Mouse (Mus musculus) layer of hippocampus, postnatal 25 days (tissue): ENCODE results near the gene Pofut2. TPM values are rescaled to one million over a fixed set of nuclear protein-coding genes. Genes with fewer than 3 reads are reported as not detected.

Experiments used
- DNase-seq, 2 experiments: peaks; one replicate each; pipeline ENCODE4 v3.0.0; 2022; ENCODE audit warnings: mixed read lengths in 2 of 2, low spot score in 1 of 2; ENCODE audit errors: extremely low spot score in 1 of 2
- total RNA-seq, 2 experiments: library from RNA; stranded (reverse); gene quantifications; 2 replicates each; pipeline ENCODE4 v1.2.3; 2021

The Pofut2 gene
- total RNA-seq, 2 experiments from 2014 or later, result 29.9 to 31.9 TPM

- DNase-seq, result no peak
These were observed 46.7 kb downstream of the Pofut2 start for GRCm38 (mm10) chr10:77305766-77306165.

GRCm38 (mm10) chr10:77308978-77309377 lies 50.0 kb downstream of the Pofut2 start:
- DNase-seq, result no peak

- DNase-seq, result no peak
These were observed 55.8 kb downstream of the Pofut2 start for GRCm38 (mm10) chr10:77314711-77315266.

GRCm38 (mm10) chr10:77315682-77316081 lies 56.7 kb downstream of the Pofut2 start:
- DNase-seq, result no peak

Other genes starting within 250 kb of the Pofut2 start
- gene Slc19a1, start 227.0 kb upstream of the Pofut2 start, total RNA-seq, result 10 to 100 TPM; 20.9 to 23.1 TPM
- gene Col18a1, start 92.7 kb upstream of the Pofut2 start, total RNA-seq, result 1 to 10 TPM; 3.3 to 3.8 TPM
- gene Adarb1, start 159.1 kb downstream of the Pofut2 start, total RNA-seq, result 100 to 1,000 TPM; 103 to 104 TPM